Mouse (Mus musculus): ENCODE measurements around the gene Clstn2.

GRCm38 (mm10) chr9:97966691-97967090 is 66.3 kb downstream of the Clstn2 start:
- TF ChIP-seq CTCF (IDR thresholded peaks at IDR 0.05; ENCODE audit: low read depth), result no peak
- TF ChIP-seq EP300 (IDR thresholded peaks at IDR 0.05; ENCODE audit: low read depth), result no peak

Measured in heart, postnatal 0 days (tissue).